Mouse (Mus musculus) heart, postnatal 10 days (tissue): ENCODE measurements around the gene Siglecg. TPM values are rescaled to one million over a fixed set of nuclear protein-coding genes. Genes with fewer than 3 reads are reported as not detected.
A peak's percentile ranks its signal among the peaks of the same experiment; 100 is the strongest.
"Not testable (repeated sequence)": the region's sequence is repeated elsewhere in the genome, so short reads cannot be mapped to it uniquely, and the experiment has no call there.

Experiments used
- DNase-seq, 2 experiments: peaks; one replicate each; pipeline ENCODE4 v3.0.0; 2021
- intact Hi-C: fragments of 180-260 bp; cut with DNase I; formaldehyde crosslinking; loops from one replicate; pipeline ENCODE4 v1.15.1; 2025
- total RNA-seq, 2 experiments: library from RNA; stranded (reverse); gene quantifications; 2 replicates each; pipeline ENCODE4 v1.2.3; 2021

Gene Siglecg
- total RNA-seq: under 1 TPM; 0.14 to 0.20 TPM

DNA sequence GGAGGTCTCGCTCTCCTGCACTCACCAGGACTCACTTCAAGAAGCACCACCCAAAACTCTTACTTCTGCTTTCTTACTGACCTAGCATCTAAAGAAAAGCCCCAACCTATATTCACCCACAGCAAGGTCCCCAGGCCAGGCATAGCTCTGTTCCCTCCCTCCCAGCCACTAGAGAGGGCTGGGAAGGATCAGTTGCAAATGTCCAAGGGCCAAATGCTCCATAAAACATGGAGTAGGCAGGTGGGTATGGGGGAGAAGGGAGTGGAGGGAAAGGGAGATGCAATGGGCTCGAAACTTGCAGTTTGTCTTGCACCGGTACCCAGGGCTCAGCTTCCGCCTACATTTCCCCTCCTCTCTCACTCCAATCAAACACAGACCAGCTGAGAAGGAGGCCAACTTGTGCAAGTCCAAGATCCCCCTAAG lies at the start of gene Siglecg:
Gene Siglecg (plus strand): TSS at position 74 of the 423 bp plus-strand sequence.
- intact Hi-C loops: no loop called here
- DNase-seq: no peak

DNA sequence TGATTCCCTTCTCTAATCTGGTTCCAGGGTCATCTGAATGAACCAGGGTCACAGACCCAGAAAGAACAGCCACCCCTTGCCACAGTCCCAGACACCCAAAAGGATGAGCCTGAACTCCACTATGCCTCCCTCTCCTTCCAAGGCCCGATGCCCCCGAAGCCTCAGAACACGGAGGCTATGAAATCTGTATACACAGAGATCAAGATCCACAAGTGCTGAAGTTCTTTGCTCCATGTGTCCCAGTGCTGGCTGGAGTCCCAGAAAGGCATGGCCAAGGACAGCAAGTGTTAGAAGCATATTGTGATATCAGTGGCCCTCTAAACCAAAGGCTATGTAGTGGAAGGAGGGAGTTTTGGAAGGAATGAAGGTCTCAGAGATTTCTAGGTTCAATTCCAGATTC lies 49.4 kb upstream of the Siglecg start:
- intact Hi-C loops: no loop called here
- no peak for DNase-seq

DNA sequence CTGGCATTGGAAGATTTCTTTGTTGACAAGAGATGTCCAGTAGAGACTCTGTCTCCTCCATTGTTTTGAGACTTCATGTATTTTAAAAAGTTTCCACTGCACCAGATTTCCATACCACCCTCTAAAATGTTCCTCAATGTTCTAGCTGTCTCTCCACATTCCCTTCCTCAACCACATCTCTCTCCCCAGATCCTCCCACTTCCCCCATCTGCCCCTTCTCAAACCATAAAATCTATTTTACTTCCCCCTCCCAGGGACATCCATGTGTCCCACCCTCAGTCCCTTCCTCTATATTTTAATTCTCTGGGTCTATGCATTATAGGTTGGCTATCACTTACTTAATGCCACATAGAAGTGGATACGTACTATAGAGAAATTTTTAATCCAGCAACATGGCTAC lies 46.6 kb upstream of the Siglecg start:
- no peak for DNase-seq
- intact Hi-C loops: no loop called here

GRCm38 (mm10) chr7:43362021-43362420 lies 46.0 kb upstream of the Siglecg start:
- no peak for DNase-seq
- intact Hi-C loops: no loop called here

GRCm38 (mm10) chr7:43378226-43378625 lies 29.8 kb upstream of the Siglecg start:
- intact Hi-C loops: no loop called here
- DNase-seq: peak; percentile 21 to 39

GRCm38 (mm10) chr7:43392349-43393121 lies 15.5 kb upstream of the Siglecg start:
- intact Hi-C loops: no loop called here
- no peak for DNase-seq

- no peak for DNase-seq
- intact Hi-C loops: no loop called here
These were observed 8.5 kb upstream of the Siglecg start for GRCm38 (mm10) chr7:43399501-43399900.

GRCm38 (mm10) chr7:43402718-43403117 lies 5.3 kb upstream of the Siglecg start:
- intact Hi-C loops: no loop called here

DNA sequence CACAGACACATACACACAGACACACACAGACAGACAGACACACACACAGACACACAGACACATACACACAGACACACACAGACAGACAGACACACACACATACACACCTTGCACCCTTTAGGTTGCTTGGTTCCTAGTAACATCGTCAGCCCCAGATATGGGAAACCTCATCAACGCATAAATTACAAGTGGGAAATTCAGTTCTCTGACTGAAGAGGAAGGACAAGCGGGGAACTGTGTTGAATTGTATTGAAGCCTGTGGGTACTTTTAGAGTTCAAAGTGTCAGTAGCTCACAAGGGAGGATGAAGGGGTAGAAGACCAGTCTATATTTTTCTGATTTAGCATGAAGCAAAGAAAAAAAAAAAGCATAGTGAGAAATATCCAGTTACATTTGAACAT lies 431 bp upstream of the Siglecg start:
- intact Hi-C loops: no loop called here
- DNase-seq: no peak

More at GRCm38 (mm10) chr7:43402718-43403117, 5.3 kb upstream of the Siglecg start:
- no peak for DNase-seq

- intact Hi-C loops: no loop called here
These were observed 1.1 kb downstream of the Siglecg start for GRCm38 (mm10) chr7:43409084-43409483.

GRCm38 (mm10) chr7:43411724-43412123 lies 3.7 kb downstream of the Siglecg start:
- intact Hi-C loops, DNase-seq: not testable (repeated sequence)

More at GRCm38 (mm10) chr7:43409084-43409483, 1.1 kb downstream of the Siglecg start:
- DNase-seq: no peak

- no peak for DNase-seq
- intact Hi-C loops: no loop called here
These were observed 9.3 kb downstream of the Siglecg start for GRCm38 (mm10) chr7:43417298-43417697.

DNA sequence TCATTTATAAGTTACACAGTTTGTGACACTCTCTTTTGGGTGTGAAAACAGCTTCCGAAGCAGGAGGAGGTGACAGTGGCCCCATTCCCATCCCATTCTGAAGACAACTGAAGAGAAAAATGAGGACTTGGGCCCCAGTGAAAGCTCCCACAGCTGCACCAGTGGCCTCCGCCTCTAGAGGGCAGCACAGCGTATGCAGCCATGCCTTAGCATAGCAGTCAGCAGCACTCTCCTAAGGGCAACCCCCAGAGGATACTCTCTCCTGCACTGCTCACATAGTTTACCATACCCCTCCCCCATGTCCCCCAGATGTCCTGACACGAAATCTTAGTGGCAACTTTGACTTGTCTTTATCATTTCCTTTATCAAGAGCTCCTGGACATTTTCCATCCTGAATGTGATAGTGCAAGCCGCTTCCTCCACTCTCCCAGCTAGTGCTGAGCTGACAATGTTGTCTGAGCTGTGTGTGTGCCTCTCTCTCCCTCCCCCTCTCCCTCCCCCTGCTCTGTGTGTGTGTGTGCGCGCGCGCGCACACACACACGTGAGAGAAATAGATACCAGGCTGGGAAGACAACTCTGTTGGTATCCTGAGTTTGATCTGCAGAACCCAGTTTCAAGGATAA lies 15.1 kb downstream of the Siglecg start:
- intact Hi-C loops: loop anchor here (1.0 kb wide), 1 partner anchor 43 kb away; no protein-coding TSS in a partner anchor
- peak; percentile 86 to 92 for DNase-seq

DNA sequence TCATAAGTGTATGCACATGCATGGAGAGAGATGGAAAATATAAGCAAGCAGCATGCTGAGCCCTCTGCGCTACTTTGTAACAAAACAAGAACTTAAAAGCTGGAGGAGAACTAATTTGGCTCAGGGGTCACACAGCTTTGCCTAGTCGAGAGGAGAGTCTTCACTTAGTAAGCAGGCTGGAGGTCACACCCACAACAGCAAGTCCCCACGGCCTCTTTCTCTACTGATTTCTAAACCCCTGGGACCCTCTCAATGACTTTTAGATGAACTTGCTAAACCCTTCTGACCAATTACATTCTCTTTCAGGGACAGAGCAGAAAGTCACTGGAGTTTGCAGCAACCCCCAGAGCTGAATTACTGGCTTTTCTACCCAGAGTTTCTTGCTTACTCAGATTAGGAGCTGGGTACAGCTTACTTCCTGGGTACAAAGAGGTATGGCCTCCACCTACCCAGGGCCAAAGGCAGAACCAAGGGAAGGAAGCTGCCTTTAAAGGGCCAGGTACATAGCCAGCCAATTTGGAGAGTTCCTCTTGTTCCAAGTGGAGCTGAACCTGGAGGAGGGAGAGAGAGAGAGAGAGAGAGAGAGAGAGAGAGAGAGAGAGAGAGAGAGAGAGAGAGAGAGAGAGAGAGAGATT lies 16.1 kb downstream of the Siglecg start:
- no peak for DNase-seq
- intact Hi-C loops: loop anchor here (1.0 kb wide), 1 partner anchor 42 kb away; no protein-coding TSS in a partner anchor

DNA sequence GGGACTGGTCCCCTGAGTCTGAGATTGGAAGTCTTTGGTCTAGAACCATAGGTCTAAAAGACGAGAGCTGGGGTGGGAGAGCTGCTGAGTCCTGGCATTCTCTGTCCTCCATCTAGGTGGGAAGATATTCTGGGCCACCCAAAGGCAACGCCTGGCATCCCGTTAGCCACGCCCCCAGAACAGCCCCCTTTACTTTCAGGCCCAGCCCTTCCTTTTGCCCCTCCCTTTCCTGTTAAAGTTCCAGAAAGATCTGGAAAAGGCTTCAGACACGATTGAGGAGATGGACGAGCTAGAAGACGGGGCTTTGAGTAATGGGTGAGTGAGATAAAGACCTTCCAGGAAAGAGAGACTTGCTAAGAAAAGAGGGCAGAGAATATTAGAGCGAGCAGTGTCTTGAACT lies 19.4 kb downstream of the Siglecg start, which contains the start of gene Lim2:
Gene Lim2 (plus strand): TSS at position 265 of the 400 bp plus-strand sequence.
- DNase-seq: no peak
- intact Hi-C loops: no loop called here

DNA sequence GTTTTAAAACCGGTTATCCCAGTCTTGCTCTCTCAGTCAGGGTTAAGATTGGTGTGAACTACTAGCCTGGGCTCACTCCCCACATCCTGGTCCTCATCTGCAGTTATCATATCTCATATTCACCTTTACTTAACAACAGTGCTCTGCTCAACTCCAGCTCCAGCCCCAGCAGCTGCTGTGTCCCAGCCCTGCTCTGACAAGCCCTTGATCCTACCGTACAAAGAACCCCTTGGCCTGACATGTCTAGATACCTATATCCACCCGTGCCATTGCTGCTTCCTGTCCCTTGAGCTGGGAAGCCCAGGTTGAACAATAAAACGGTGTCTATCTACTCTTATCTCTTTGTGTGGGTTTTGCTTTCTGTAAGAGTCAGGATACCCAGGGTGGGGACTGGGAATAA lies 21.5 kb downstream of the Siglecg start:
- no peak for DNase-seq
- intact Hi-C loops: no loop called here

DNA sequence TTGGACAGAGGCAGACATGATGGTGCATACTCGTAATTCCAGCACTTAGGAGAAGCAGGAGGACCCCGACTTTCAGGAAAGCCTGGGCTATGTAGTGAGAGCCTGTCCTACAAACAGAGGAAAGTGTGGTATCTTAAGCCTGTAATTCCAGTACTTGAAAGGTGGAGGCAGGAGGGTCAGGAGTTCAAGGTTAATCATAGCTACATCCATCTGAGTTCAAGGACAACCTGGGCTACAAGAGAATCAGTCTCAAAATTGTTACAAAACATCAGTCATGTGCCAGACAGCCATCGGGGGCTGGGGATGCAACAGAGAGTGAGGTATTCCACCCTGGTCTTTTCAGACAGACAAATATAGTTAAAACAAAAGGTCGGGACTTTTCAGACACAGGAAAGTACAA lies 24.9 kb downstream of the Siglecg start:
- DNase-seq: no peak
- intact Hi-C loops: no loop called here

DNA sequence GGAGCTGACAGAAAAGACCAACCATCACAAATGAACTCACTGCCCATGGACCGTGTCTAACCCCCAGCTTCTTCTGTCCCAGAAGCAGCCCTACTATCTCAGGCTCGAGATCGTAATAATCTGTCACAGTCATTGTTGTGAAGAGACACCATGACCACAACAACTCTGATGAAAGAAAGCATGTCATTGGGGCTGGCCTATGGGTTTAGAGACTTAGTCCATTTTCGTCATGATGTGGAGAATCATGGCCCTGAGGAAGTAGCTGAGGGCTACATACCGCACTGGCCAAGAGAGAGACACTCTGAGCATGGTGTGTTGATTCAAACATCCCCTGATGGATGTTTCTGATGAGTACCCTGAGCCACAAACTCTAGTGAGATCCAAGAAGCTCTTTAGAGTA lies 26.7 kb downstream of the Siglecg start:
- DNase-seq: no peak
- intact Hi-C loops: no loop called here

DNA sequence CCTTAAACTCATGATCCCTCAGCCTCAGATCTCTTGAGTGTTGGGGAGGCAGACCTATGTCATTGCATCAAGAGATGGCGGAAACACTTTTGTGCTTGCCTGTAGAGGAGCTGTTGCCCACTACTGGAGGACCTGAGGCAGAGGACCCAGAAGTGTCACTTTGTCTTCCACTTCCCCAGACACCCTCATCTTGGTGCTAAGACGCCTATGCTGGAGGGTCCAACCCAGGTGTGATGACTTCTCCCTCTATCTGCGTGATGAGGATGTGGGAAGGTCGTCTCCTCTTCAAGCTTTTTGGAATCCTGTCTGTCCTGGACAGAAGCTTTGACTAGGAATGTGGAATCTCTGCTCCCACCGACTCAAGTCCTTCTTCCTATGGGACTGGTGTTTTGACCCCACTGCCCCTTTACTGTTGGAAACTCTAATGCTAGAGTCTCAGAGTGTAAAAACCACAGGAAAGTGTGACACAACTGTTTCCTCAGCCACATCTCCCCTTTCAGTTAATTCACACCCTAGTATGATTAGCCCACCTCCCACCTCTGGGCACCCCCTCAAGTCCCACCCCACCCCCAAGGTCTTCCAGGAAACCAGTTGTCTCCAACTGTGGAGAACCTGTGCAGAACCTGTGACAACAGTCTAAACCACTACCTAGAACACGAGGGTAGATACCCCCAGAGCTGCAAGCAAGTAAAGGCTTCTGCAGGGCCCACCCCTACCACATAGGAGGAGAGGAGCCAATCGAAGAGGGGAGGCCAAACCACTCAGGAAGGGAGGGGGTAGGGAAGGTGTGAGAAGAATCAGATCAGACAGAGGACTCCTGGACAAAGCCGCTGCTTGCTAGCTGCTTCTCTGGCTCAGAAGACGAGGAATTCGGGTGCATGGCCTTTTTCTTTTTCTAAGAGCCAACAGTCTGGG lies 28.6 kb downstream of the Siglecg start, which contains the start of gene Nkg7:
Gene Nkg7 (plus strand): TSS at position 733 of the 915 bp plus-strand sequence.
- no peak for DNase-seq
- intact Hi-C loops: no loop called here

- intact Hi-C loops: no loop called here
- DNase-seq: no peak
These were observed 30.6 kb downstream of the Siglecg start for GRCm38 (mm10) chr7:43438611-43439010.
